Mouse (Mus musculus) liver, adult 2 months (tissue): ENCODE measurements at regions not wholly inside any gene's neighbourhood (a gene's known extent, or its start where the extent isn't known, plus 50 kb on each side); places are given as distances from the start of the nearest gene placed in this dataset.
A peak's percentile ranks its signal among the peaks of the same experiment; 100 is the strongest.

Experiments used
- DNase-seq: peaks from one replicate; pipeline ENCODE4 v3.0.0-alpha.2; 2011; ENCODE audit warnings: low read depth, low spot score; ENCODE audit errors: extremely low read depth
- H3K27ac ChIP-seq: fragments of 200-500 bp; replicated peaks from 2 replicates; pipeline ENCODE4 v1.5.1; 2012; ENCODE audit warnings: low read depth, mild to moderate bottlenecking, control low read depth, inconsistent platforms, low read length; ENCODE audit not compliant: insufficient read depth
- H3K27me3 ChIP-seq: fragments of 200-500 bp; 2 replicates; pipeline ENCODE4 v1.6.1; 2012; ENCODE audit warnings: mild to moderate bottlenecking, moderate library complexity, low read length, inconsistent platforms; ENCODE audit not compliant: control insufficient read depth, insufficient read depth
- H3K36me3 ChIP-seq: fragments of 200-500 bp; 2 replicates; pipeline ENCODE4 v1.6.1; 2012; ENCODE audit warnings: low read length, inconsistent platforms; ENCODE audit not compliant: control insufficient read depth, insufficient read depth
- H3K4me1 ChIP-seq: fragments of 200-500 bp; 2 replicates; pipeline ENCODE4 v1.6.1; 2011; ENCODE audit warnings: low read length; ENCODE audit not compliant: control insufficient read depth, insufficient read depth
- H3K4me3 ChIP-seq: fragments of 200-500 bp; 2 replicates; pipeline ENCODE4 v1.5.1; 2011; ENCODE audit warnings: low read depth, mild to moderate bottlenecking, control low read depth, low read length, moderate library complexity; ENCODE audit not compliant: insufficient read depth
- H3K79me2 ChIP-seq: fragments of 200-500 bp; 2 replicates; pipeline ENCODE4 v1.6.1; 2012; ENCODE audit warnings: inconsistent platforms, mild to moderate bottlenecking, low read length, moderate library complexity; ENCODE audit not compliant: control insufficient read depth, insufficient read depth
- H3K9ac ChIP-seq: fragments of 200-500 bp; 2 replicates; pipeline ENCODE4 v1.6.1; 2012; ENCODE audit warnings: low read depth, mild to moderate bottlenecking, control low read depth, inconsistent platforms, low read length
- CTCF ChIP-seq: fragments of 200-500 bp; IDR thresholded peaks from 2 replicates; pipeline ENCODE4 v1.5.1; 2011; ENCODE audit warnings: low read depth, low read length, control low read depth
- POLR2A ChIP-seq: fragments of 200-500 bp; IDR thresholded peaks from 2 replicates; pipeline ENCODE4 v1.6.1; 2011; ENCODE audit warnings: low read length, control low read depth; ENCODE audit not compliant: insufficient read depth; ENCODE audit errors: extremely low read depth
- WGBS: fragments of 180-500 bp; shearing (Covaris S2); methylation state at CpG from one replicate; pipeline ENCODE4 v1.1.7; 2018; 5-methylcytosine and 5-hydroxymethylcytosine counted together

DNA sequence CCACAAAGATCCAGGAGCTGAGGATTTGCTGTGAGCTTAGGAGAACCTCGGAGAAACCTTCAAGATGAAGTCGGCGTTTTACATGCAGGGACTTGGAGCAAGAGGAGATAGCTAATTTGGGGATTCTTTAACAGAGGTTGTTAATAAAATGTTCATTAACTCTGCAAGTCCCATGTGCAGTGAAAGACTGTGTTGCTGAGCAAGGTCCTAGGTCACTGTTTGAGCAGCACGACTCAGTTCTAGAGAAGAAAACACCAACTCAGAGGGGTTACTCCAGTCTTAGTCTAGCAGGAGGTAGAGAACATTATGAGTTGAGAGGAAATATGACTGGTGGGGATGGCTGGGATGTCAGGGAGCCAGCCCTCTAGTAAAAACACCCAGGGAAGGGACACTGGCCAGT is 265.9 kb downstream of the C1d start:
- no peak for DNase-seq

DNA sequence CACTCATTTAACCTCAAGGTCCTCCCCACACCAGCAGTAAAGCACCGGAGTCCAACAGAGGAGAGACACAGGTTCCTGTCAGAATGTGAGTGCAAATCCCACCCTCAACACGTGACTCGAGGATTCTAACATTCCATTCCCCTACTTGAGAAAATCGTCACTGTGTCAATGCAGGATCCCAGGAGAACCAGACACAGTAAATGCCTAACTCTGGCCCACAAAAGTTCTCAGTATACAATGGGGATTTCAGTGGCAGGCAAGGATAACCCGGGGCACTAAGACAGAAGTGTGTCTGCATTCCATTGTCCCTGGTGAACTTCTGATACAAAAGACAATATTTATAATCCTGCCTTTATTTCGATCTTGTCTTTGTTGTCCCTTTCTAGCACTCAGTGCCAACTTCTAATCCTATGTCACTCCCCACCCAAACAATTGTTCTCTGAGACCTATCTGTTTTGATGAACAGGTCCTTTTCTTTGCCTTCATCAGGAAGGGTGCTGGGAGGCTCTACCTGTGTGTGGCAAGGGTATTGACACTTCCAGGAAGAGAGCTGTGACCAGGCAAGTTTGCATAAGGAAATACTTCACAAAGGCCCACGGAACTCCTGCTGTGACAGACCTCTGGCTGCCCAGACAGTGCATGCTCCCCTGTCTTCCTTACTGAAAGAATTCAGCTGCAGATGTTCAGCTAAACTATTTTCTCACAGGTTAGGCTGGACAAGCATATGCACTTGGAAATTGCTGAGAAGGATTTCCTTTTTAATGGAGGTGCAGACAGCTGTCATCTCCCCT is 267.8 kb downstream of the C1d start:
- H3K27ac ChIP-seq: no peak overlapping the region
- no peaks in the 10 kb centered on the region for H3K79me2 ChIP-seq
- no peak for TF ChIP-seq POLR2A
- no peak overlapping the region for H3K9ac ChIP-seq
- no peaks in the 10 kb centered on the region for H3K4me1 ChIP-seq
- DNase-seq: no peak
- no peaks in the 10 kb centered on the region for H3K27me3 ChIP-seq
- 47% methylated on average over 7 of the region's 7 CpGs for WGBS
- H3K36me3 ChIP-seq: no peaks in the 10 kb centered on the region
- H3K4me3 ChIP-seq: no peak overlapping the region

More for the DNA sequence above, 265.9 kb downstream of the C1d start:
- Histone ChIP-seq H3K27ac (no peak overlapping the region), H3K4me3 (no peak overlapping the region), H3K9ac (no peak overlapping the region), H3K4me1 (no peaks in the 10 kb centered on the region), H3K36me3 (no peaks in the 10 kb centered on the region), H3K27me3 (no peaks in the 10 kb centered on the region), H3K79me2 (no peaks in the 10 kb centered on the region)
- WGBS: 86% methylated on average over 4 of the region's 4 CpGs
- TF ChIP-seq CTCF (no peak), POLR2A (no peak)

DNA sequence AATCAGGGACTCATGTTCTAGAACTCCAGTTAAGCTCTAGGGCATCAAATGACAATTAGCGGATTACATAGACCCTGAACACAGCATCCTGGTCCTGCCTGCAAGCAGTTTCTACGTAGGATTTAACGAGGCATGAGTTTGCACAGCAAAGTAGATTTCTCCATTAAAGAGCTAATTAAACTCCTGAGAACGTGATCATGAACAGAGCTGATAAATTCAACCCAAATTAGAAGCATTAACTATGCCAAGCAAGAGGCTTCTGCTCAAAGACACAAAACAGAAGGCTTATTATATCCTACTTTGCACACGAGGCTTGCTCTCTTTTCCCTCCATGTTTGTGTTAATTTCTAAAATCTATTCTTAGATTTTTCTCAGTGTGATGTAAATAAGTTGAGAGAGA is 269.1 kb downstream of the C1d start:
- no peaks in the 10 kb centered on the region for H3K36me3 ChIP-seq
- no peak overlapping the region for H3K27ac ChIP-seq
- no peak overlapping the region for H3K9ac ChIP-seq
- H3K4me3 ChIP-seq: no peak overlapping the region
- no peaks in the 10 kb centered on the region for H3K79me2 ChIP-seq
- DNase-seq: no peak
- H3K4me1 ChIP-seq: no peaks in the 10 kb centered on the region
- no peak for TF ChIP-seq CTCF
- no peak for TF ChIP-seq POLR2A
- WGBS: 67% methylated on average over 5 of the region's 5 CpGs
- no peaks in the 10 kb centered on the region for H3K27me3 ChIP-seq

DNA sequence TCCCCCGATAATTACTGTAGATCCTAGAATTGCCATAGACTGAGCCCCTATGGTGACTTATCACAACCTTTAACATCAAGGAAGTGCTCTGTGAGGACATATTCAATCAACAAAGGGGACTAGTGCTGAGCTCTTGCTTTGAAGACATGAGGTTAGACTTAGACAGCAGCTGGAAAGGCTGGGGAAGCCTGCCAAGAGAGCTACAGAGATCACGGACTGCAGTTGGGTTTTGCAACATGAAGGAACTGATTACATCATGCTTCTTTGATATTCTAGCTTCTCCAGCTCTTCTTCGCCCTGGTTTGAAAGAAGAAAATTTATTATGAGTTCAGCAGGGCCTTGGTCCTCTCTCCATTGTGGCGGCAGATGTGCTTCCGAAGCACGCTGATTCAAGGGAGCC is 271.2 kb downstream of the C1d start:
- Histone ChIP-seq H3K36me3 (no peaks in the 10 kb centered on the region), H3K4me3 (no peak overlapping the region), H3K27me3 (no peaks in the 10 kb centered on the region), H3K27ac (no peak overlapping the region), H3K9ac (no peak overlapping the region), H3K4me1 (no peaks in the 10 kb centered on the region), H3K79me2 (no peaks in the 10 kb centered on the region)
- peak; percentile 48 for DNase-seq
- no peak for TF ChIP-seq CTCF
- no peak for TF ChIP-seq POLR2A
- WGBS: 76% methylated on average over 6 of the region's 6 CpGs

DNA sequence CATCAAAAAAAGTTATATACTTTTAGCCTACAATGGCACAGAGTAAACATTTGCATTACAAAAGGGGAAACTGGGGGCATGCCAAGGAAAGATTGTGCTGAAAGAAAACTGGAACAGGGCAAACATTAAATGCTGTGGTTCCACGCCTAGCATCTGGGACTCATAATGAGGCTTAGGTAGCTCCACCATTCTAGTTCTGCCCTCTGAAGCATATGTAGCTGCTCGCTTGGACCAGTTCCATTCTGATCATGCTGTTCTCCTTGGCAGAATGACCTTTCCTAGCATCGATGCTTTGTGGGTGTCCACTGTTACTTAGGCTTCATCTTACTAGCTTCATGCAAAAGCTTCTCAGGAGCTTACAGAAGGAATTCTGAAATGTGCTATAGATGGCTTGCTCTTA is 276.3 kb downstream of the C1d start:
- Histone ChIP-seq H3K27me3 (no peaks in the 10 kb centered on the region), H3K9ac (no peak overlapping the region), H3K36me3 (no peaks in the 10 kb centered on the region), H3K27ac (no peak overlapping the region), H3K4me1 (no peaks in the 10 kb centered on the region), H3K79me2 (no peaks in the 10 kb centered on the region), H3K4me3 (no peak overlapping the region)
- no peak for TF ChIP-seq CTCF
- no peak for TF ChIP-seq POLR2A
- no peak for DNase-seq
- WGBS: 71% methylated on average over 3 of the region's 3 CpGs

DNA sequence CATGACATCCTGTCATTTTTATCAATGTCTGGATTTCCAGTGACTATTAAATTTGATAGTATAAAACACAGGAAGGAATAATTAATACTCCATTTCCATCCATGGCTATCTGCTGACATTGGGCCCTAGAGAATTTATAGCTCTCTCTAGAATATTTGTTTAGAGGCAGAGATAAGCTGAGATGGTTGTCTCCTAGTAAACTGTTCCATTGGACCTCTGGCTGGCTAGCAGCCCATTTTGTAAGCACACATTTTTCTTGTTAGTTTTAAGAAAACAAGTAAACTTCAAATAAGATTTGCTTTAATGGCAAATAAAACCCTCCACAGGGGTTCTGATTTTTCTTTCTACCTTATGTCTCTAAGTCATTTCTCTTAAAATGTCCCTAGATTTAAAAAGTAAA is 288.9 kb downstream of the C1d start:
- H3K4me1 ChIP-seq: no peaks in the 10 kb centered on the region
- no peak for DNase-seq

More for the DNA sequence above, 288.9 kb downstream of the C1d start:
- H3K36me3 ChIP-seq: no peaks in the 10 kb centered on the region
- H3K79me2 ChIP-seq: no peaks in the 10 kb centered on the region
- TF ChIP-seq POLR2A (no peak), CTCF (no peak)
- no peak overlapping the region for H3K4me3 ChIP-seq
- H3K27me3 ChIP-seq: peaks cover 5% of the 10 kb centered on the region; the same call in 1 of the 2 replicates
- H3K9ac ChIP-seq: no peak overlapping the region
- no peak overlapping the region for H3K27ac ChIP-seq
